Comparison of ENCODE assay signal across 15 mouse cellular contexts in the genomic region with DNA sequence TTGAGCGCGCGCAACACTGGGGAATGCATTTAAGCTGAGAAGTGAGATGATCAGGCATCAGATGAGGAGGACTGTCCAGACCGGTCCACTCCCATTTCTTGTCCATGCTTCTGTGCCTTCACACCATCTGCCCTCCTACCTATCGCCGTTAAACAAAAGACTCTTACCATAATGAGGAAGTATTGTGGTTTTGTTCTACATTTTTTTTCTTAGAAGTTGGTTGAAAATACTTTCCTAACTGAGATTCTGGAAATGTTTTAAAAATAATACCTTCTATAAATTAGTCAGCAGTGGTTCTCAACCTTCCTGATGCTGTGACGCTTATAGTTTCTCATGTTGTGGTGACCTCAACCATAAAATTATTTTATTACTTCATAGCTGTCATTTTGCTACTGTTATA.
"Had no signal": no experiment of that assay in that cellular context is flagged by ENCODE, and none has a peak within 500 bp of the region (broad histone marks: within the 10 kb centered on the region; RNA-seq: fewer than 3 reads in every experiment).

No protein-coding gene starts in this region.

- DNase-seq: kidney, adult 18-20 months; kidney, adult 9 months; kidney, postnatal 14 days; kidney, postnatal 4 days; liver, embryonic 13.5 days; lung, adult 2 months; retina, postnatal 1 day; thymus, adult 2 months; thymus, postnatal 14 days; thymus, postnatal 4 days had no signal

- H3K4me3 ChIP-seq: liver, embryonic 13.5 days; midbrain, embryonic 10.5 days; midbrain, embryonic 13.5 days; myocyte; neural tube, embryonic 13.5 days had no signal

- H3K9me3 ChIP-seq: liver, embryonic 13.5 days; midbrain, embryonic 10.5 days; midbrain, embryonic 13.5 days; neural tube, embryonic 13.5 days had no signal

- H3K36me3 ChIP-seq: midbrain, embryonic 10.5 days; midbrain, embryonic 13.5 days had no signal

- H3K27me3 ChIP-seq: liver, embryonic 13.5 days; midbrain, embryonic 13.5 days; neural tube, embryonic 13.5 days had no signal

- H3K4me1 ChIP-seq: midbrain, embryonic 10.5 days; midbrain, embryonic 13.5 days; neural tube, embryonic 13.5 days had no signal

- ATAC-seq: midbrain, embryonic 13.5 days; midbrain, embryonic 16.5 days had no signal
